Mouse (Mus musculus): Measurements from ENCODE around the gene Atp1a3. TPM values are rescaled to one million over a fixed set of nuclear protein-coding genes. Genes with fewer than 3 reads are reported as not detected.

Gene Atp1a3
- polyA plus RNA-seq, 1 experiment from 2014 or later, result 0.57 TPM

DNA sequence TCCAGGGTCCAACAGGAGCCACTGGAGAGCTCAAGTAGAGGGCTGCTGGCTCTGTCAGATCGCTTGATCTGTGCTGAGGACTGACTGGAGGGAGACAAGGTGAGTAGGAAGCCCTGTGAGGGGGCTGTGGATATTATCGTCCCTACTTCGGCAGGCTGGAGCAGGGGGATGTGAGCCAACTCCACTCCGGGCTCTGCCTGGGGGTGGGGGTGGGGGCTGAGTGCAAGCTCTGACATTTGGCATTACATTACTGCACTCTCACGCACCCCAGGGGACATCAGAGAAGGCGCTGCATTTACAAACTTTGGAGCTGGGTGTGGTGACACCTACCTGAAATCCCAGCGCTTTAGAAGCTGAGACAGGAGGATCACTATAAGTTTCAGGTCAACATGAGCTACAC, 5.8 kb upstream of the Atp1a3 start:
- peaks cover 47% of the 10 kb centered on the region for H3K27me3 ChIP-seq (replicated peaks; ENCODE audit: insufficient read depth, low read length)
- no peak for DNase-seq (ENCODE audit: low spot score)
- no peak for ATAC-seq
- no peaks in the 10 kb centered on the region for H3K9me3 ChIP-seq (ENCODE audit: low read length)
- no peak overlapping the region for H3K4me2 ChIP-seq (replicated peaks; ENCODE audit: low read depth, low read length)
- H3K4me1 ChIP-seq (ENCODE audit: insufficient read depth, low read depth, low read length), result no peaks in the 10 kb centered on the region
- no peak overlapping the region for H3K9ac ChIP-seq (replicated peaks; ENCODE audit: low read depth)
- no peaks in the 10 kb centered on the region for H3K36me3 ChIP-seq (ENCODE audit: insufficient read depth, low read length)
- H3K4me3 ChIP-seq (ENCODE audit: low read depth, low read length), result no peak overlapping the region
- WGBS, result 62% methylated on average over 7 of the region's 7 CpGs
- no peak overlapping the region for H3K27ac ChIP-seq (ENCODE audit: low read length)
- TF ChIP-seq EP300 (IDR thresholded peaks at IDR 0.05) (no peak), CTCF (IDR thresholded peaks at IDR 0.05) (no peak)

DNA sequence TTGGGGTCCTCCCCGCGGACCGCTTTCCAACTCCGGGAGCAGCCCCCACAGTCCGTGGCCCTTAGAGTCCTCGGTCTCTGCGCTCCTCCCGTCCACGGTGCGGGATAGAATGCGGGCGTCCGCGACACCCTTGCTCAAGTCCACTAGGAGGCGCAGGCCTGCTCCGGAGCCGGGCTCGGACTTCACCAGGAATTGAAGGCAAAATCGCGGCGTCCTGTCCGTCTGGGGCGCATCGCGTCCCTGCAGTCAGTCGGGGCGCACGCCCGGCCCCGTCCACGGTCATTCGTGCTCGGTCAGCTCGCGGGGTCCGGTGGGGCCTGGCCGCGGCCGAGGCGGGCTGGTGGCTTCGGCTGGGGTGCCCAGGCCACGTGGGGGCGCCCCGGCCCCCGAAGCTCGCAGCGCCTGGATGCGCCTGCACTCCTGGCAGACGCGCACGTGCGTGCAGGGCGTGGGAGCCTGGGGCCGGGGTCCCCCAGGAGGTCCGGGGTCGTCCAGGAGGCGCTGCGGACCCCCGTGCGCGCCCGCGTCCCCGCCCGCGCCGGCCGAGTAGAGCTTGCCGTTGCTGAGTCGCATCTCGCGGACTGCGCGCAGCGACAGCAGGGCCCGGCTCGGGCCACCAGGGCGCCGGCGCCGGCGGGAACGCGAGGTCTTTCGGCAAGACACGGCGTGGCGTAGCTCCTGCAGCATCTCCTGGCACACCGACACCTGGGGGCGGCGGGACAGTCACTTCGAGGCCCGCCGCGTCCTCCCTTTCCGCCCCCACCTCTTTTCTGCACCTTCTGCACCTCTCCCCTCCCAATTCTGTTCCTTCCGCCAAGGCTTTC, 4.5 kb upstream of the Atp1a3 start:
- Histone ChIP-seq H3K4me1 (ENCODE audit: insufficient read depth, low read depth, low read length) (no peaks in the 10 kb centered on the region), H3K27me3 (replicated peaks; ENCODE audit: insufficient read depth, low read length) (peaks cover 57% of the 10 kb centered on the region), H3K36me3 (ENCODE audit: insufficient read depth, low read length) (no peaks in the 10 kb centered on the region), H3K4me3 (ENCODE audit: low read depth, low read length) (peak overlapping the region; percentile 28), H3K9me3 (ENCODE audit: low read length) (no peaks in the 10 kb centered on the region), H3K4me2 (replicated peaks; ENCODE audit: low read depth, low read length) (peak overlapping the region; percentile 56), H3K9ac (replicated peaks; ENCODE audit: low read depth) (no peak overlapping the region), H3K27ac (ENCODE audit: low read length) (no peak overlapping the region)
- ATAC-seq, result no peak; the same call in 1 of the 2 replicates
- peak; percentile 67 for TF ChIP-seq CTCF (IDR thresholded peaks at IDR 0.05)
- TF ChIP-seq EP300 (IDR thresholded peaks at IDR 0.05), result no peak
- WGBS, result 6% methylated on average over 65 of the region's 97 CpGs
- peak; percentile 27 for DNase-seq (ENCODE audit: low spot score)

DNA sequence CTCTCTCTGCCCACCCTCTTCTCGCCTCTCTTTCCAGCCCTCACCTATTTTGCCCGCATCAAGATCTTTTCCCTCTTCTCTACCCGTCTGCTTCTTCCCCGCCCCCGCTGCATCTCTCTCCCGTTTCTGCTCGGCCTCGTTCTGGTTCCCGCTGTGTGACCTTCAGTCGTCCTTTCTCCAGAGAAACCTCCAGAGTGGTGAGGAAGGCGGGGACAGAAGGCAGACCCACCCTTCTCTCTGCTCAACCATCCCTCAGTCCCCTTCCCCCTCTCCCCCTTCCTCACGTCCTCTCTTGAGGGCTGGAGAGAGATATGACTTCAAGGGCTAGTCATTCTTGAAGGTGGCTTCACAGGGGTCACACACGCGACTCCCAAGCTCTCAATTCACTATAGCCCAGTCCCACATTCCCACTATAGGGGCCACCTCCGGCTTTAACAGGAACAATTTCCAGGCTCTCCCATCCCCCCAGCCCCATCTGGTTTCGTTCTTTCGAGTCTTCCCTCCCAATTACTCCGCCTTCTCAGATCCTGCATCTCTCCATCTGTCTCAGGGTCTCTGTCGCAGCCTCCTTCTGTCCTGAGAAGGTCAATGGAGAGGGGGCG, 3.4 kb upstream of the Atp1a3 start:
- Histone ChIP-seq H3K27me3 (replicated peaks; ENCODE audit: insufficient read depth, low read length) (peaks cover 59% of the 10 kb centered on the region), H3K4me3 (ENCODE audit: low read depth, low read length) (no peak overlapping the region), H3K9me3 (ENCODE audit: low read length) (no peaks in the 10 kb centered on the region), H3K4me2 (replicated peaks; ENCODE audit: low read depth, low read length) (no peak overlapping the region), H3K27ac (ENCODE audit: low read length) (no peak overlapping the region), H3K4me1 (ENCODE audit: insufficient read depth, low read depth, low read length) (no peaks in the 10 kb centered on the region), H3K36me3 (ENCODE audit: insufficient read depth, low read length) (no peaks in the 10 kb centered on the region), H3K9ac (replicated peaks; ENCODE audit: low read depth) (no peak overlapping the region)
- no peak for TF ChIP-seq CTCF (IDR thresholded peaks at IDR 0.05)
- TF ChIP-seq EP300 (IDR thresholded peaks at IDR 0.05), result no peak
- ATAC-seq (no peak), DNase-seq (ENCODE audit: low spot score) (no peak)
- 13% methylated on average over 20 of the region's 20 CpGs for WGBS

DNA sequence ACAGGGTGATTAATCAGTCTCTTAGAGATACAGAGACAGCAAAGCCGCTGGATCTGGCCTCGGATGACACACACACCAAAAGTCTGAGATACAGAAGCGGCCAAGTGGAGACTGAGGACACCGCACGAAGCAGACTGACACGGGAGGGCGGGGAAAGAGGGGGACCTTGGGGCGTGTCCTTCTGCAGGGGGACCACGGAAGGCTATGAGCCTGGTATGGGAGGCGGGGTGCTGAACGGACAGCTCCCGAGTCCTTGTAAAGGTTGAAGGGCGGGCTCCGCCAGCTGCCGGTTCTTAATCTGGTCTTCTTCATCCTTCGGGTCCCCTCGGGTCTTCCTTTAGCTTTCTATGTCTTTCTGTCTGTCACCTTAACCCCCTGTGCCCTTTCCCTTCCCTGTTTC, 2.9 kb upstream of the Atp1a3 start:
- no peak overlapping the region for H3K27ac ChIP-seq (ENCODE audit: low read length)
- no peak for TF ChIP-seq EP300 (IDR thresholded peaks at IDR 0.05)
- TF ChIP-seq CTCF (IDR thresholded peaks at IDR 0.05), result no peak
- WGBS, result 6% methylated on average over 16 of the region's 17 CpGs
- H3K4me1 ChIP-seq (ENCODE audit: insufficient read depth, low read depth, low read length), result no peaks in the 10 kb centered on the region
- H3K36me3 ChIP-seq (ENCODE audit: insufficient read depth, low read length), result no peaks in the 10 kb centered on the region
- no peak overlapping the region for H3K4me3 ChIP-seq (ENCODE audit: low read depth, low read length)
- no peaks in the 10 kb centered on the region for H3K9me3 ChIP-seq (ENCODE audit: low read length)
- H3K27me3 ChIP-seq (replicated peaks; ENCODE audit: insufficient read depth, low read length), result peaks cover 59% of the 10 kb centered on the region
- no peak overlapping the region for H3K4me2 ChIP-seq (replicated peaks; ENCODE audit: low read depth, low read length)
- DNase-seq (ENCODE audit: low spot score), result peak; percentile 63
- peak; percentile 45; the same call in 1 of the 2 replicates for ATAC-seq
- no peak overlapping the region for H3K9ac ChIP-seq (replicated peaks; ENCODE audit: low read depth)

DNA sequence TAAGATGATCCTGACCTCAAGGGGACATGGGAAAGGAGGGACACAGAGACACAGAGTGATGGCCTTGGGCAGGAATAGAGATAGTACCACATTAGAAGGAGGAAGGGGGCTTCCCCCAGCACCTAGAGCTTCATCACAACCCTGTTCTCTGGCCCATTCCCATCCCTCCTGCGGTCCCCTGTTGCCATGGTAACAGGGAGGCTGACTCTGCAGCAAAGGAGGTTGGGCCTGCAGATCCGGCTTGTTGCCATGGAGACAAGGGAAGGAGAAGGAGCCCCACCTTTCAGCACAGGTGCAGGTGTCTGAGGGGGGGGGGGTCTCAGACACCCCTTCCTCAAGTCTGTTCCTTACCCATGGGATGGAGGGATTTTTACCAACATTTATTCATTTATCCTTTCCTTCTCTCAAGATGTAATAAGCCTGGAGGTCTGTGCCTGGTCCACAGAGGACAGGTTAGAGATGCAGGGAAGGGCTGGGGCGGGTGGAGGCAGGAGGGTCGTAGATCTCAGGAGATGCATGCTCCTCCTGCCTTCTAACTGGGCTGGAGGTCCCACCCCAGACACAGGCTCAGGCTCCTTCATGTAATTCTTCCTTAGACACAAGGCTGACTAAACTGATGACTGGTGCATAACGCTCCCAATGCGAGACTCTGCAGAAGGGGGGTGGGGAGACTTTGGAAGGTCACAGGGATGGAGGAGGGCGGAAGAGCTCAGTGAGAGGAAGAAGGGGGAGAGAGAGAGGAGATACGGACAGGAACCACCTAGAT, 2.0 kb upstream of the Atp1a3 start:
- ATAC-seq, result no peak
- Histone ChIP-seq H3K4me3 (ENCODE audit: low read depth, low read length) (no peak overlapping the region), H3K27me3 (replicated peaks; ENCODE audit: insufficient read depth, low read length) (peaks cover 59% of the 10 kb centered on the region), H3K4me2 (replicated peaks; ENCODE audit: low read depth, low read length) (no peak overlapping the region), H3K9me3 (ENCODE audit: low read length) (no peaks in the 10 kb centered on the region), H3K36me3 (ENCODE audit: insufficient read depth, low read length) (no peaks in the 10 kb centered on the region), H3K9ac (replicated peaks; ENCODE audit: low read depth) (no peak overlapping the region), H3K27ac (ENCODE audit: low read length) (no peak overlapping the region), H3K4me1 (ENCODE audit: insufficient read depth, low read depth, low read length) (no peaks in the 10 kb centered on the region)
- DNase-seq (ENCODE audit: low spot score), result no peak
- TF ChIP-seq CTCF (IDR thresholded peaks at IDR 0.05), result no peak
- TF ChIP-seq EP300 (IDR thresholded peaks at IDR 0.05), result no peak
- WGBS, result 27% methylated on average over 8 of the region's 8 CpGs
